Comparison of ENCODE assay signal across 9 mouse cellular contexts in genomic region chr5:117492933-117493863, GRCm38 (mm10).
DNase-seq lines count a peak whose midpoint lies in the region; ATAC-seq and TF ChIP-seq lines count a peak whose summit lies in the region.
"Had no signal": no experiment of that assay in that cellular context is flagged by ENCODE, and none has a peak within 500 bp of the region (broad histone marks: within the 10 kb centered on the region; RNA-seq: fewer than 3 reads in every experiment).

No protein-coding gene starts in this region.

- ATAC-seq in heart, embryonic 15.5 days (replicated peaks; ENCODE audit: insufficient number of reproducible peaks, insufficient read depth, low FRiP score, low read depth) = no peak; the same call in 1 of the 2 replicates
- peak; percentile 9 to 40; a peak in 2 of 4 replicates for ATAC-seq in hematopoietic stem cell, adult 5-6 weeks (replicated peaks in 1 of 2; ENCODE audit: insufficient read depth in 1 of 2, low FRiP score in 2 of 2, low TSS enrichment in 1 of 2, low read depth in 1 of 2, poor library complexity in 2 of 2, severe bottlenecking in 2 of 2)

- no peak for TF ChIP-seq CTCF in brain, embryonic 14.5 days (IDR thresholded peaks at IDR 0.05; ENCODE audit: borderline replicate concordance, extremely low read depth, insufficient read depth, insufficient read length)

- no peaks in the 10 kb centered on the region for H3K9me3 ChIP-seq in heart, embryonic 15.5 days (replicated peaks)
- no peaks in the 10 kb centered on the region for H3K9me3 ChIP-seq in limb, embryonic 10.5 days (replicated peaks)

- no peak for DNase-seq in heart, postnatal 14 days
- DNase-seq in brain, embryonic 14.5 days (ENCODE audit: low read depth) = peak; percentile 88
- peak; percentile 57 for DNase-seq in limb, embryonic 10.5 days (ENCODE audit: low spot score)
- peak; percentile 43 for DNase-seq in right cerebral cortex, postnatal 14 days
- no peak for DNase-seq in cerebellum, adult 9-10 months
- DNase-seq in c-Kit-positive CD71-positive TER-119-positive erythroid progenitor cells, embryonic 14.5 days (ENCODE audit: low spot score) = no peak

- intact Hi-C loops in heart, postnatal 14 days (cut with DNase I) = loop anchor here (5.0 kb wide), 1 partner anchor 186 kb away; no protein-coding TSS in a partner anchor

- peak overlapping the region; percentile 27; the same call in 1 of the 2 replicates for H3K4me2 ChIP-seq in heart, embryonic 15.5 days

- peaks cover 9% of the 10 kb centered on the region for H3K4me1 ChIP-seq in heart, embryonic 15.5 days (replicated peaks)
- H3K4me1 ChIP-seq in limb, embryonic 10.5 days = peaks cover 11% of the 10 kb centered on the region

- no peak overlapping the region for H3K9ac ChIP-seq in heart, embryonic 15.5 days

- H3K36me3 ChIP-seq in heart, embryonic 15.5 days = no peaks in the 10 kb centered on the region
- no peaks in the 10 kb centered on the region for H3K36me3 ChIP-seq in limb, embryonic 10.5 days
- H3K36me3 ChIP-seq: G1E had no signal

- 22% methylated on average over 31 of the region's 31 CpGs for WGBS in heart, embryonic 15.5 days
- 30% methylated on average over 31 of the region's 31 CpGs for WGBS in limb, embryonic 10.5 days

- H3K27me3 ChIP-seq in heart, embryonic 15.5 days = no peaks in the 10 kb centered on the region
- H3K27me3 ChIP-seq in limb, embryonic 10.5 days (ENCODE audit: low read depth, poor library complexity, severe bottlenecking) = peaks cover 15% of the 10 kb centered on the region

- H3K4me3 ChIP-seq in heart, embryonic 15.5 days = no peak overlapping the region
- H3K4me3 ChIP-seq in limb, embryonic 10.5 days = no peak overlapping the region

- no peak for TF ChIP-seq POLR2A in brain, embryonic 14.5 days (IDR thresholded peaks at IDR 0.05; ENCODE audit: borderline replicate concordance, extremely low read depth, insufficient read depth, insufficient read length, poor library complexity, severe bottlenecking)

- no peak overlapping the region for H3K27ac ChIP-seq in heart, embryonic 15.5 days
- H3K27ac ChIP-seq in limb, embryonic 10.5 days = no peak overlapping the region

Comparison
In these comparisons a context has a peak if more than half of its experiments do, and no peak if none do; other contexts are left out.
1. DNase-seq: peak in brain, embryonic 14.5 days (single experiment), limb, embryonic 10.5 days (single experiment) and right cerebral cortex, postnatal 14 days (single experiment); none in heart, postnatal 14 days (0 of 2), cerebellum, adult 9-10 months (single experiment) and c-Kit-positive CD71-positive TER-119-positive erythroid progenitor cells, embryonic 14.5 days (single experiment).